Mouse (Mus musculus): ENCODE measurements around the gene S100a11.

DNA sequence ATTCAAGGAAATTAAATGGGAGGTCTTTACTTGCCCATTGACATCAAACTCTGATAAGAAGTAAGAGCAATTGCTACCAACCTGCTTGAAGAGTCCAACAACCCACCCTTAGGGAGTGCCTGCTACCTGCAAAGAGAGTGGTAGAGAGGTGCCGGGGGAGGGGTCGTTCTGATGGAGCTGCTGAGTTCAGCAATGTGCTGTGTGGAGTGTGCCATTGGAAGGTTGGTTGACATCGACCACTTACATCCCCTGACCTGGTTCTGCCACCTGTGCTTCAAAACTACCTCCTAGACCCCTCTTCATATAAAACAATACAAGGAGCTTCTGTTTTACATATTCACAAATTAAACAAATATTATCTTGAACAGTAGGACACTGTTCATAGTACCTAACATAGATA lies 7.0 kb downstream of the S100a11 start:
- TF ChIP-seq CTCF (IDR thresholded peaks at IDR 0.05; ENCODE audit: low read depth) = no peak
- no peak for TF ChIP-seq EP300 (optimal IDR thresholded peaks at IDR 0.05)
